Mouse (Mus musculus): ENCODE measurements around the gene Lrrc7.

DNA sequence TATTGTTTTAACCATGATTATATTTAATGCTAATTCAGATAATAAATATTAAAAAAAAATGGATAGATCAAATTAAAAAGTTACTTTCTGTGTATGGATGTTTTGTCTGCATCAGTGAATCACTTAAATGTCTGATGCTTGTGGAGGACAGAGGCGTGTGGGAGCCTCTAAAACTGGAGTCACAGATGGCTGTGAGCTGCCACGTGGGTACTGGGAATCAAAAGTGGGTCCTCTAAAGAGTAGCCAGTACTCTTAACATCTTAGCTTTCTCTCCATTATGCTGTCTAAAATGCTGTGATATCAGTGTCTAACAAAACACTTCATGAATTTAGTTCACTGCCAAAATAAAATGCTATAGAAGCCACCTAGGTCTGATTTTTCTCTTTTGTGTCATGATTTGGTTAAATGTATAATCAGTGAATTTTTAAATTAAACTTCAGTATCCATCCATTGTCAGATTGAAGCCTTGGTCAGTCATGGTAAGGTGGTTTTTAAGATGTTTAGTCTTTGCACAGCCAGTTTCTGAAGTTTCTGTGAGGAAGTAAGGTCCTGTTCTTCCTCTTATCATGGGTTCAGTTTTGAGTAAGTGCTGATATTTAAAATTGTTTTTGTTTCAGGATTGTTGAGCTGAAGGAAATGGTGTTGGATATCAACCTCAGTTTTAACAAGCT is 501.3 kb downstream of the Lrrc7 start:
- TF ChIP-seq CTCF (IDR thresholded peaks at IDR 0.05; ENCODE audit: low read depth, low read length) (no peak), POLR2A (IDR thresholded peaks at IDR 0.05; ENCODE audit: insufficient read depth, low read length) (no peak)

All from ES-Bruce4 (cell line).